Mouse (Mus musculus) right cerebral cortex, postnatal 10 days (tissue): ENCODE data around the gene Fam111a.

Source experiments
- DNase-seq, 2 experiments: peaks; one replicate each; pipeline ENCODE4 v3.0.0; 2021; ENCODE audit warnings: low spot score in 2 of 2

The Fam111a gene

DNA sequence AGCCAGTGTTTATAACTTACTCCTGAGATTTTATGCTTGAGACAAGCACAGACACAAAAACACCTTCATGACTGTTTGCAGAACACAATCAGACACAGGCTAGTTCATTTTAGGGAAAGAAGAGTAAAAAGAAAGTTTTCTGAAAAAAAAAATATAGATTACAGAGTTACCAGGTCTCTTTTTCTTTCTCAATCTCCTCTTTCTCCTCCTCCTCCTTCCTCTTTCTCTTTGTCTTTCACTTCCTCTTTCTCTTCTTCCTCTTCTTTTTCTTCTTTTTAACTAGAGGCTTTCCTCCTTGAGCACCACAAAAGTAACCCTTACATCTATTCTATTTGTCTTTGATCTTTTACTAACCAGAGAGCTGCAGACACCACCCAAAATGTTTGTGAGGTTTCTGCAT lies 18.7 kb downstream of the Fam111a start:
- DNase-seq, result no peak

- no peak for DNase-seq
Measured at GRCm38 (mm10) chr19:12567011-12567410, 21.5 kb downstream of the Fam111a start.

DNA sequence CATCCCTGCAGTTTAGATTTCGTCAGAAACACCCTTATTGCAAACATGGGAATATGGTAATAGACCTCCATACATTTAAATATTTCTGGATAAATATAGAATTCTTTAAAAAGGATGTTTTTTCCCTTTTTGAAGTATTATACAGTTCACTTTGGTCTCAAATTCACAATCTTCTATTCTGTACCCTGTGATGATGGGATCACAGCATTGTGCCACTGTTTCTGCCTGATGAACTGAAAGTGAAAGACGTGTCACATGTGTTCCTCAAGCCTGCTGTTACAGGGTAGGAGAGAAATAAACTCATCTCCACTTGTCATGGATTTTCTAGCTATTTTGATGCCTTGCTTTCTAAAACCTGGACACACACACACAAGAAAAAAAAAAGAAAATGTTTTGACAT lies 25.3 kb downstream of the Fam111a start:
- no peak for DNase-seq

DNA sequence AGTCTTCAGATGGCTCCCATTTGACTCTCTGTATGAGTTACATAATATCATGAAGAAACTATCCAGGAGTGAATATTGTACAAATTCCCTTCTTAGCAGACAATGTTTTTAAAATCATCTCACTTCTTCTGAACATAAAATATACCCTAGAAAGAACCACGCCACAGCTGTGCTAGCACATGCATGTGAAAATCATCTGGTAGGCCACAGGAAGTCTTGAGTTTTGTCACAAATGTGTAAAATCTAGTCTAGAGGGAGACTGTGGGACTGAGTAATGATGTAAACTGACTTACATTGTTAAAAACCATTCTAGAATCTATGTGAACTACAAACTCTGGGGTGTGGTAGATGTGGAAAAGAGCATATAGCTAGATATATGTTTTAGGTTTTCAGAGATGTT lies 26.1 kb downstream of the Fam111a start:
- no peak for DNase-seq

DNA sequence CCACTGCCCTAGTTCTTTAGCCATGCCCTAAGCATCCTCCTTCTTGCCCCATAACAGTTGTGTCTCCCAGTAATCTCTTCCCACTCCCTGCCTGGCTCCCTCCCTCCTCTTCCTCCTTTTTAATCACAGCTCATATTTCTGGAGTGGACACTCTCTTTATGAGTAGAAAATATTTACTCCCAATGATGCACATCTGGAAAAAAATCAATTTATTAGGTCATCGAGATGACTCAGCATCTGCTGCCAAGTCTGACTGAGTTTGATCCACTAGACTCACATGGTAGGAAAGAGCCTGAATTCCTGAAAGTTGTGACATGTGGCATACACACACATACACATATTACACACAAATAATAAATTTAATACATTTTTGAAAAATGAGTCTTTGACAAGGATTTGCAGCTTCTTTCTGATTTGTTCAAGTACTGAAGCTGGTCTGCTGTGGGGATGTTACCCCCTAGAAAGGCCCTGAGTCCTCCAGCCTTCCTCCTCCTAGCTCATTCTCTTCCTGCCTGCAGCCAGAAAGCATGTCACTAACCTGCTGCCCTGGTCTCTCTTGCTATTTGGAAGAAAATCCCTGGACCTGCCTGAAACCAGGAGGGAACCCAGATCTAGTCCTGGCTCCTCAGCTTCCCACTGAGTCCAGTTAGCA lies 27.2 kb downstream of the Fam111a start:
- no peak for DNase-seq

GRCm38 (mm10) chr19:12573266-12574011 lies 27.9 kb downstream of the Fam111a start:
- DNase-seq, result peak; percentile 90 to 94

GRCm38 (mm10) chr19:12574012-12574407 lies 28.5 kb downstream of the Fam111a start:
- no peak for DNase-seq

DNA sequence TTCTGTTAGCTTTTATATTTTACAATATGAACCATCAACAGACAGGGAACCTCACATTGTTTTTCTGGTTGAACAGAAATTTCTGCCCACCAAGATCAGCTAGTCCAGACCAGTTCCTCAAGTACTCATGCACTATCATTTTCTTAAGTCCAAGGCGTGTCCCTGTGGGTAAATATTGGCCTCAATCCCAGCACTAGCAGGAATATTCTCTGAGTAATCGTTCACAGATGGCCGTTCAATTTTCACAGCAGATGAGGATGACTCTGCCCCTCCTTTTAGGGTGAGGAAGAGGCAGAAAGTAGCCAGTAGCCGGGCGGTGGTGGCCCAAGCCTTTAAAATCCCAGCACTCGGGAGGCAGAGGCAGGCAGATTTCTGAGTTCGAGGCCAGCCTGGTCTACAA lies 29.6 kb downstream of the Fam111a start:
- DNase-seq, result no peak

DNA sequence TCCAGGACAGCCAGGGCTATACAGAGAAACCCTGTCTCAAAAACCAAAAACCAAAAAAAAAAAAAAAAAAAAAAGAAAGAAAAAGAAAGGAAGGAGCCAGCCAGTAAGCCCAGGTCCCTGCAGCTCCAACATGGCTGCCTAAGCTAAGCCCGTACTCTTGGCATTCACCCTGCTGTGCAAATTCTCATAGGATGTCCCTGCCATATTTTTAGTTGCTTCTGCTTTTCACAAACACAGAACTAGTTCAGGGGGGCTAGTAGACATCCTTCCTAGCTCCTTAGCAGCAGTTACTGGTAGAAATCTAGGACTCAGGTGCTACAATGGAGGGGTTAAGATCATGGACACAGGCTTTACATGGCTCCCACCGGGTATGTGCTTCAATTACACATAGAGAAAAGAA lies 30.0 kb downstream of the Fam111a start:
- no peak for DNase-seq

- DNase-seq, result no peak
Measured at GRCm38 (mm10) chr19:12576639-12577038, 31.1 kb downstream of the Fam111a start.

DNA sequence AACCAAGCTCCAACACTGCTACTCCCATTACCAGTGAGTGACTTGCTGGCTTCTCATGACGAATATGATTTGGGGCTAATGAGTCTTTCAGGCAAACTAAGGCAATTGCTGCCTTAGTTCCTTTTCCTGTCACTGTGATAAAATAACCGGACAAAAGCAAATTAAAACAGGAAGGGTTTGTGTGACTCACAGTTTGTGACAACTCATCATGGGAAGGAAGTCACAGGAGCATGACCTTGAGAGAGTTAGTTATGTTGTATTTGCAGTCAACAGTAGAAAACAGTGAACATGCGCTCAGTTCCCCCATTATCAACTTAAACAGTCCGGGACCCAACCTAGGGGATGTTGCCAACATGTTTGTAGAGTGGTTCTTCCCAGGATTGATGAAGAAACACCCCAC lies 39.8 kb downstream of the Fam111a start:
- DNase-seq, result no peak

GRCm38 (mm10) chr19:12591908-12592307 lies 46.4 kb downstream of the Fam111a start:
- peak; percentile 77 to 80 for DNase-seq

GRCm38 (mm10) chr19:12595135-12595529 lies 49.6 kb downstream of the Fam111a start:
- no peak for DNase-seq

GRCm38 (mm10) chr19:12595530-12596289 lies 50.2 kb downstream of the Fam111a start:
- peak; percentile 72 to 80 for DNase-seq

- DNase-seq, result no peak
Measured at GRCm38 (mm10) chr19:12596290-12597072, 50.9 kb downstream of the Fam111a start.

- peak; percentile 32 for DNase-seq
Measured at GRCm38 (mm10) chr19:12597073-12597405, 51.5 kb downstream of the Fam111a start.

DNA sequence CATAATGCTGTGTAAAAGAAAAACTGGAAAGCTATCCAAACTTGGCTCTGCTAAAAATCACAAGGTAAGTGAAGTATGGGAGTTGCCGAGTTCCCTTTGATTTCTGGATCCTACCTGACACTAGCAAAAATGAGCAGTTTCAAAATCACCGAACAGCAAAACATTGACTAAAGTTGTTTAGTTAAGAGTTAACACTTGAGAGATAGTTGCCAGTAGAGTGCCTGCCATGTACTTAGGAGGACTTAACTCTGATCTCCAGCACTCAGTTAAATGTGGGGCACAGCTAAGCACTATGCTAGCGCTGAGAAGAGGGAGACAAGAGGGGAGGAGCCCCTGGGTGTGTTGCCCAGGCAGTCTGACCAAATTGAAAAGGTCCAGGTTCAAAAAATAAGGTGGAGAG lies 53.1 kb downstream of the Fam111a start:
- no peak for DNase-seq

DNA sequence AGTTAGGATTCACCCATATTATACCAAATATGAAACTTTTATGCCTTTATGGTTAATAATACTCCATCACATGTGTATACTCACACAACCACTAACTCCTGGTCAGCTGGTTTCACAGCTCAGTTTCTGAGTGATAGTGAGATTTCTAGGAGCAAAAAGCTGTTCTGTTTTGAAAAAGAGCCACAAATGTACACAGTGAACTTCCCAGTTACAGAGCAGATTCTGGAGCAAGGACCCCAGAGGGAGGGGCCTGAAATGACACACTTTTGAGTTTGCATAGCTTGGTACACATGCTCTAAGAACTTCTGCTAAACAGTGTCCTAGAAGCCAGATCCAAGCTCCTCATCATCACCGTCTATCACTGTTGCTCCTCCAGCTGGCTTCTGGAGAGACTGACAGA lies 54.1 kb downstream of the Fam111a start, which contains the start of gene Gm4952:
Gene Gm4952 (plus strand): TSS at position 301 of the 400 bp plus-strand sequence.
- no peak for DNase-seq

DNA sequence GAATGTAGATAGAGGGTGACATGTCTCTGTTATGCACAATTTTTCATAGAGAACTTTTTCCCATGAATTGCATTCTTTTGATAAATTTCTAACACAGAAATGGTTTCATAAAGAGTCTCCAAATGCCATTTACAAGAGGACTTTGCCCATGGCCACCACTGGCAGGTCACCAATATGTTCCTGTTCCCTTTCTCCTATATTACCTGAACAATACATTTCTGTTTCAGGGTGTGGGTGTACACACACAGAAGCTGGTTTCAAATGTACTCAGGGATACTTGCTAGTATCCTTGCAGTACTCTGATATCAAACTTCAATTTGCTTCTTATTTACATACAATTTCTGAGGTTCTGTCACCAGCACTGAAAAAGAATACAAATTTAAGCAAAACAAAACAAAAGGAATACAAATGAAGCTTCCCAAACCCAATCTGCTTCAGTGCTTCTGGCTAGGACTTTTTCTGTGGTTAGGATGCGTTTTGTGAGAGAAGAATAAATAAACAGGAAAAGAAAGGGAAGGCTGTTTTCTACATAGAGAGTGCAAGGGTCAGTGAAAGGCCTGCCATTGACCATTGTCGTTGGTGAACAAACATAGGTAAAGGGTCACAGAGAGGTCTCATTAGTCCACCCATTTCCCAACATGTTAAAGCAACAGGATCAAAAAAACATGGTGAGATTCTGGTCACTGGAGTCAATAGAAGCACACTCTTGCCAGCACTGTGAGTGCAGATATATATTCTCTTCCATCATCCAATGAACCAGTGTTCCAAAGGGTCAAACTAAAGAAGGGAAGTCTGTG lies 55.3 kb downstream of the Fam111a start:
- no peak for DNase-seq

GRCm38 (mm10) chr19:12608336-12608735 lies 62.8 kb downstream of the Fam111a start:
- no peak for DNase-seq

- DNase-seq, result no peak
Measured at GRCm38 (mm10) chr19:12613646-12614045, 68.1 kb downstream of the Fam111a start.
